Mouse (Mus musculus): ENCODE data around the gene Tmem201. TPM values are rescaled to one million over a fixed set of nuclear protein-coding genes. Genes with fewer than 3 reads are reported as not detected.

Gene Tmem201
- total and polyA plus RNA-seq, 2 experiments = 6.5 to 25.2 TPM

GRCm38 (mm10) chr4:149742011-149742530 is 4.2 kb upstream of the Tmem201 start:
- Histone ChIP-seq H3K4me1 (ENCODE audit: control insufficient read depth, insufficient read depth, low read length) (peaks cover 6% of the 10 kb centered on the region), H3K27me3 (ENCODE audit: control insufficient read depth, insufficient read depth, low read length) (no peaks in the 10 kb centered on the region), H3K36me3 (ENCODE audit: control insufficient read depth, insufficient read depth, low read length) (peaks cover 29% of the 10 kb centered on the region; the same call in 1 of the 2 replicates), H3K9ac (ENCODE audit: low read depth, low read length) (no peak overlapping the region), H3K27ac (replicated peaks; ENCODE audit: insufficient read depth, low read depth, low read length) (no peak overlapping the region), H3K79me2 (ENCODE audit: control insufficient read depth, insufficient read depth, low read length) (no peaks in the 10 kb centered on the region; the same call in 1 of the 2 replicates), H3K4me3 (ENCODE audit: insufficient read depth, low read depth, low read length) (no peak overlapping the region)
- WGBS = 92% methylated on average over 14 of the region's 14 CpGs
- TF ChIP-seq CTCF (IDR thresholded peaks at IDR 0.05; ENCODE audit: low read depth, low read length) (no peak), POLR2A (IDR thresholded peaks at IDR 0.05; ENCODE audit: extremely low read depth, insufficient read depth, low read length) (no peak)
- no peak for DNase-seq (ENCODE audit: extremely low read depth, low read depth, low spot score)

GRCm38 (mm10) chr4:149740301-149740700 is 2.5 kb upstream of the Tmem201 start:
- Histone ChIP-seq H3K9ac (ENCODE audit: low read depth, low read length) (no peak overlapping the region), H3K27ac (replicated peaks; ENCODE audit: insufficient read depth, low read depth, low read length) (no peak overlapping the region), H3K27me3 (ENCODE audit: control insufficient read depth, insufficient read depth, low read length) (no peaks in the 10 kb centered on the region), H3K36me3 (ENCODE audit: control insufficient read depth, insufficient read depth, low read length) (peaks cover 26% of the 10 kb centered on the region; the same call in 1 of the 2 replicates), H3K4me1 (ENCODE audit: control insufficient read depth, insufficient read depth, low read length) (peaks cover 9% of the 10 kb centered on the region), H3K79me2 (ENCODE audit: control insufficient read depth, insufficient read depth, low read length) (peaks cover 8% of the 10 kb centered on the region; the same call in 1 of the 2 replicates), H3K4me3 (ENCODE audit: insufficient read depth, low read depth, low read length) (no peak overlapping the region)
- TF ChIP-seq CTCF (IDR thresholded peaks at IDR 0.05; ENCODE audit: low read depth, low read length) = no peak
- no peak for TF ChIP-seq POLR2A (IDR thresholded peaks at IDR 0.05; ENCODE audit: extremely low read depth, insufficient read depth, low read length)
- no peak for DNase-seq (ENCODE audit: extremely low read depth, low read depth, low spot score)
- 93% methylated on average over 7 of the region's 7 CpGs for WGBS

GRCm38 (mm10) chr4:149739478-149739877 is 1.6 kb upstream of the Tmem201 start:
- Histone ChIP-seq H3K4me3 (ENCODE audit: insufficient read depth, low read depth, low read length) (no peak overlapping the region), H3K36me3 (ENCODE audit: control insufficient read depth, insufficient read depth, low read length) (peaks cover 18% of the 10 kb centered on the region; the same call in 1 of the 2 replicates), H3K79me2 (ENCODE audit: control insufficient read depth, insufficient read depth, low read length) (peaks cover 17% of the 10 kb centered on the region; the same call in 1 of the 2 replicates), H3K9ac (ENCODE audit: low read depth, low read length) (no peak overlapping the region), H3K27me3 (ENCODE audit: control insufficient read depth, insufficient read depth, low read length) (no peaks in the 10 kb centered on the region), H3K27ac (replicated peaks; ENCODE audit: insufficient read depth, low read depth, low read length) (no peak overlapping the region), H3K4me1 (ENCODE audit: control insufficient read depth, insufficient read depth, low read length) (peaks cover 9% of the 10 kb centered on the region)
- DNase-seq (ENCODE audit: extremely low read depth, low read depth, low spot score) = no peak
- 74% methylated on average over 5 of the region's 5 CpGs for WGBS
- TF ChIP-seq CTCF (IDR thresholded peaks at IDR 0.05; ENCODE audit: low read depth, low read length) = no peak
- no peak for TF ChIP-seq POLR2A (IDR thresholded peaks at IDR 0.05; ENCODE audit: extremely low read depth, insufficient read depth, low read length)

- Histone ChIP-seq H3K27ac (replicated peaks; ENCODE audit: insufficient read depth, low read depth, low read length) (peak overlapping the region; percentile 58; the same call in 1 of the 2 replicates), H3K27me3 (ENCODE audit: control insufficient read depth, insufficient read depth, low read length) (no peaks in the 10 kb centered on the region), H3K36me3 (ENCODE audit: control insufficient read depth, insufficient read depth, low read length) (no peaks in the 10 kb centered on the region), H3K9ac (ENCODE audit: low read depth, low read length) (peak overlapping the region; percentile 84; the same call in 1 of the 2 replicates), H3K79me2 (ENCODE audit: control insufficient read depth, insufficient read depth, low read length) (peaks cover 30% of the 10 kb centered on the region; the same call in 1 of the 2 replicates), H3K4me1 (ENCODE audit: control insufficient read depth, insufficient read depth, low read length) (peaks cover 14% of the 10 kb centered on the region), H3K4me3 (ENCODE audit: insufficient read depth, low read depth, low read length) (no peak overlapping the region; the same call in 1 of the 2 replicates)
- peak; percentile 88 for DNase-seq (ENCODE audit: extremely low read depth, low read depth, low spot score)
- WGBS = 5% methylated on average over 4 of the region's 4 CpGs
- TF ChIP-seq CTCF (IDR thresholded peaks at IDR 0.05; ENCODE audit: low read depth, low read length) (no peak), POLR2A (IDR thresholded peaks at IDR 0.05; ENCODE audit: extremely low read depth, insufficient read depth, low read length) (no peak)
Observed at GRCm38 (mm10) chr4:149736581-149736980, 1.3 kb downstream of the Tmem201 start.

- Histone ChIP-seq H3K27me3 (ENCODE audit: control insufficient read depth, insufficient read depth, low read length) (no peaks in the 10 kb centered on the region), H3K4me3 (ENCODE audit: insufficient read depth, low read depth, low read length) (no peak overlapping the region), H3K4me1 (ENCODE audit: control insufficient read depth, insufficient read depth, low read length) (peaks cover 14% of the 10 kb centered on the region), H3K27ac (replicated peaks; ENCODE audit: insufficient read depth, low read depth, low read length) (no peak overlapping the region), H3K9ac (ENCODE audit: low read depth, low read length) (no peak overlapping the region), H3K79me2 (ENCODE audit: control insufficient read depth, insufficient read depth, low read length) (peaks cover 30% of the 10 kb centered on the region; the same call in 1 of the 2 replicates), H3K36me3 (ENCODE audit: control insufficient read depth, insufficient read depth, low read length) (no peaks in the 10 kb centered on the region)
- TF ChIP-seq POLR2A (IDR thresholded peaks at IDR 0.05; ENCODE audit: extremely low read depth, insufficient read depth, low read length) = no peak
- TF ChIP-seq CTCF (IDR thresholded peaks at IDR 0.05; ENCODE audit: low read depth, low read length) = no peak
- DNase-seq (ENCODE audit: extremely low read depth, low read depth, low spot score) = no peak
- WGBS = 70% methylated on average over 5 of the region's 5 CpGs
Observed at GRCm38 (mm10) chr4:149735624-149736250, 2.1 kb downstream of the Tmem201 start.
